Mouse (Mus musculus): ENCODE measurements at regions not wholly inside any gene's neighbourhood (a gene's known extent, or its start where the extent isn't known, plus 50 kb on each side); places are given as distances from the start of the nearest gene placed in this dataset.

- Histone ChIP-seq H3K27me3 (ENCODE audit: control insufficient read depth) (no peaks in the 10 kb centered on the region), H3K9me3 (ENCODE audit: control insufficient read depth, low read length) (no peaks in the 10 kb centered on the region), H3K36me3 (ENCODE audit: control insufficient read depth) (no peaks in the 10 kb centered on the region), H3K4me1 (ENCODE audit: control insufficient read depth) (no peaks in the 10 kb centered on the region), H3K4me3 (replicated peaks) (no peak overlapping the region)
- TF ChIP-seq GATA1 (IDR thresholded peaks at IDR 0.05; ENCODE audit: low read length) (no peak), TAL1 (IDR thresholded peaks at IDR 0.05; ENCODE audit: low read length) (no peak)
Measured at GRCm38 (mm10) chr9:115624721-115625496, 284.3 kb upstream of the Gadl1 start.

GRCm38 (mm10) chr9:115627551-115627950 lies 281.7 kb upstream of the Gadl1 start:
- Histone ChIP-seq H3K4me1 (ENCODE audit: control insufficient read depth) (no peaks in the 10 kb centered on the region), H3K9me3 (ENCODE audit: control insufficient read depth, low read length) (no peaks in the 10 kb centered on the region), H3K36me3 (ENCODE audit: control insufficient read depth) (no peaks in the 10 kb centered on the region), H3K27me3 (ENCODE audit: control insufficient read depth) (no peaks in the 10 kb centered on the region), H3K4me3 (replicated peaks) (no peak overlapping the region)
- TF ChIP-seq GATA1 (IDR thresholded peaks at IDR 0.05; ENCODE audit: low read length) = no peak
- no peak for TF ChIP-seq TAL1 (IDR thresholded peaks at IDR 0.05; ENCODE audit: low read length)

- no peak for TF ChIP-seq GATA1 (IDR thresholded peaks at IDR 0.05; ENCODE audit: low read length)
- no peak for TF ChIP-seq TAL1 (IDR thresholded peaks at IDR 0.05; ENCODE audit: low read length)
- no peaks in the 10 kb centered on the region for H3K27me3 ChIP-seq (ENCODE audit: control insufficient read depth)
- H3K4me3 ChIP-seq (replicated peaks) = no peak overlapping the region
- no peaks in the 10 kb centered on the region for H3K9me3 ChIP-seq (ENCODE audit: control insufficient read depth, low read length)
- H3K4me1 ChIP-seq (ENCODE audit: control insufficient read depth) = no peaks in the 10 kb centered on the region
- no peaks in the 10 kb centered on the region for H3K36me3 ChIP-seq (ENCODE audit: control insufficient read depth)
Measured at GRCm38 (mm10) chr9:115637114-115637513, 272.1 kb upstream of the Gadl1 start.

GRCm38 (mm10) chr9:115640781-115641180 lies 268.5 kb upstream of the Gadl1 start:
- no peak for TF ChIP-seq TAL1 (IDR thresholded peaks at IDR 0.05; ENCODE audit: low read length)
- TF ChIP-seq GATA1 (IDR thresholded peaks at IDR 0.05; ENCODE audit: low read length) = no peak
- H3K9me3 ChIP-seq (ENCODE audit: control insufficient read depth, low read length) = peaks cover 2% of the 10 kb centered on the region
- H3K36me3 ChIP-seq (ENCODE audit: control insufficient read depth) = no peaks in the 10 kb centered on the region
- no peaks in the 10 kb centered on the region for H3K4me1 ChIP-seq (ENCODE audit: control insufficient read depth)
- no peaks in the 10 kb centered on the region for H3K27me3 ChIP-seq (ENCODE audit: control insufficient read depth)
- H3K4me3 ChIP-seq (replicated peaks) = no peak overlapping the region

- Histone ChIP-seq H3K9me3 (ENCODE audit: control insufficient read depth, low read length) (peaks cover 2% of the 10 kb centered on the region), H3K27me3 (ENCODE audit: control insufficient read depth) (no peaks in the 10 kb centered on the region), H3K36me3 (ENCODE audit: control insufficient read depth) (no peaks in the 10 kb centered on the region), H3K4me3 (replicated peaks) (no peak overlapping the region), H3K4me1 (ENCODE audit: control insufficient read depth) (no peaks in the 10 kb centered on the region)
- TF ChIP-seq GATA1 (IDR thresholded peaks at IDR 0.05; ENCODE audit: low read length) (no peak), TAL1 (IDR thresholded peaks at IDR 0.05; ENCODE audit: low read length) (no peak)
Measured at GRCm38 (mm10) chr9:115642032-115642431, 267.2 kb upstream of the Gadl1 start.

GRCm38 (mm10) chr9:115644953-115645352 lies 264.3 kb upstream of the Gadl1 start:
- TF ChIP-seq TAL1 (IDR thresholded peaks at IDR 0.05; ENCODE audit: low read length) = no peak
- no peak for TF ChIP-seq GATA1 (IDR thresholded peaks at IDR 0.05; ENCODE audit: low read length)
- H3K36me3 ChIP-seq (ENCODE audit: control insufficient read depth) = no peaks in the 10 kb centered on the region
- H3K4me3 ChIP-seq (replicated peaks) = no peak overlapping the region
- H3K4me1 ChIP-seq (ENCODE audit: control insufficient read depth) = no peaks in the 10 kb centered on the region
- H3K27me3 ChIP-seq (ENCODE audit: control insufficient read depth) = no peaks in the 10 kb centered on the region
- peaks cover 2% of the 10 kb centered on the region for H3K9me3 ChIP-seq (ENCODE audit: control insufficient read depth, low read length)

GRCm38 (mm10) chr9:115646226-115646625 lies 263.0 kb upstream of the Gadl1 start:
- no peaks in the 10 kb centered on the region for H3K36me3 ChIP-seq (ENCODE audit: control insufficient read depth)
- TF ChIP-seq GATA1 (IDR thresholded peaks at IDR 0.05; ENCODE audit: low read length) (no peak), TAL1 (IDR thresholded peaks at IDR 0.05; ENCODE audit: low read length) (no peak)
- no peak overlapping the region for H3K4me3 ChIP-seq (replicated peaks)
- peaks cover 2% of the 10 kb centered on the region for H3K9me3 ChIP-seq (ENCODE audit: control insufficient read depth, low read length)
- H3K27me3 ChIP-seq (ENCODE audit: control insufficient read depth) = no peaks in the 10 kb centered on the region
- no peaks in the 10 kb centered on the region for H3K4me1 ChIP-seq (ENCODE audit: control insufficient read depth)

- no peak for TF ChIP-seq GATA1 (IDR thresholded peaks at IDR 0.05; ENCODE audit: low read length)
- no peaks in the 10 kb centered on the region for H3K4me1 ChIP-seq (ENCODE audit: control insufficient read depth)
- H3K27me3 ChIP-seq (ENCODE audit: control insufficient read depth) = no peaks in the 10 kb centered on the region
- H3K4me3 ChIP-seq (replicated peaks) = no peak overlapping the region
- H3K36me3 ChIP-seq (ENCODE audit: control insufficient read depth) = no peaks in the 10 kb centered on the region
- peaks cover 5% of the 10 kb centered on the region for H3K9me3 ChIP-seq (ENCODE audit: control insufficient read depth, low read length)
Measured at GRCm38 (mm10) chr9:115651708-115652107, 257.5 kb upstream of the Gadl1 start.

- Histone ChIP-seq H3K27me3 (ENCODE audit: control insufficient read depth) (no peaks in the 10 kb centered on the region), H3K36me3 (ENCODE audit: control insufficient read depth) (no peaks in the 10 kb centered on the region), H3K4me3 (replicated peaks) (no peak overlapping the region), H3K4me1 (ENCODE audit: control insufficient read depth) (peaks cover 4% of the 10 kb centered on the region), H3K9me3 (ENCODE audit: control insufficient read depth, low read length) (peaks cover 5% of the 10 kb centered on the region)
- TF ChIP-seq GATA1 (IDR thresholded peaks at IDR 0.05; ENCODE audit: low read length) = no peak
- no peak for TF ChIP-seq TAL1 (IDR thresholded peaks at IDR 0.05; ENCODE audit: low read length)
Measured at GRCm38 (mm10) chr9:115653116-115653515, 256.1 kb upstream of the Gadl1 start.

GRCm38 (mm10) chr9:115654933-115655332 lies 254.3 kb upstream of the Gadl1 start:
- TF ChIP-seq TAL1 (IDR thresholded peaks at IDR 0.05; ENCODE audit: low read length) (no peak), GATA1 (IDR thresholded peaks at IDR 0.05; ENCODE audit: low read length) (no peak)
- peaks cover 5% of the 10 kb centered on the region for H3K9me3 ChIP-seq (ENCODE audit: control insufficient read depth, low read length)
- peaks cover 4% of the 10 kb centered on the region for H3K4me1 ChIP-seq (ENCODE audit: control insufficient read depth)
- no peaks in the 10 kb centered on the region for H3K36me3 ChIP-seq (ENCODE audit: control insufficient read depth)
- no peaks in the 10 kb centered on the region for H3K27me3 ChIP-seq (ENCODE audit: control insufficient read depth)
- H3K4me3 ChIP-seq (replicated peaks) = no peak overlapping the region
